Mouse (Mus musculus): ENCODE data around the gene Clasrp.

Clasrp gene

GRCm38 (mm10) chr7:19603849-19604605 lies at the start of gene Clasrp:
Gene Clasrp (minus strand): TSS chr7:19604486.
- peak; percentile 97 to 99 for DNase-seq

GRCm38 (mm10) chr7:19652614-19653013 lies 48.3 kb upstream of the Clasrp start:
- DNase-seq, result no peak

- DNase-seq, result peak in 1 of 2 experiments; percentile 24
These were observed 46.9 kb upstream of the Clasrp start for GRCm38 (mm10) chr7:19651063-19651786.

GRCm38 (mm10) chr7:19641223-19641622 lies 36.9 kb upstream of the Clasrp start:
- DNase-seq, result no peak

- no peak for DNase-seq
These were observed 31.0 kb upstream of the Clasrp start for GRCm38 (mm10) chr7:19635074-19635827.

- DNase-seq, result no peak
These were observed 30.3 kb upstream of the Clasrp start for GRCm38 (mm10) chr7:19634591-19634990.

- DNase-seq, result no peak
These were observed 29.6 kb upstream of the Clasrp start for GRCm38 (mm10) chr7:19633855-19634254.

- DNase-seq, result no peak
These were observed 28.9 kb upstream of the Clasrp start for GRCm38 (mm10) chr7:19633197-19633596.

- DNase-seq, result no peak
These were observed 28.4 kb upstream of the Clasrp start for GRCm38 (mm10) chr7:19632720-19633119.

- no peak for DNase-seq
These were observed 28.0 kb upstream of the Clasrp start for GRCm38 (mm10) chr7:19632275-19632674.

- peak; percentile 89 to 93 for DNase-seq
These were observed 25.1 kb upstream of the Clasrp start, which contains the start of gene Relb for GRCm38 (mm10) chr7:19629361-19629734. Gene Relb (minus strand): TSS chr7:19629438.

GRCm38 (mm10) chr7:19628536-19629360 lies 24.5 kb upstream of the Clasrp start:
- peak; percentile 99 for DNase-seq

- DNase-seq, result no peak
These were observed 23.9 kb upstream of the Clasrp start for GRCm38 (mm10) chr7:19628192-19628535.

GRCm38 (mm10) chr7:19627721-19628120 lies 23.4 kb upstream of the Clasrp start:
- no peak for DNase-seq

- DNase-seq, result no peak
These were observed 19.1 kb upstream of the Clasrp start for GRCm38 (mm10) chr7:19623433-19623832.

GRCm38 (mm10) chr7:19622241-19622640 lies 18.0 kb upstream of the Clasrp start:
- no peak for DNase-seq

GRCm38 (mm10) chr7:19620811-19621210 lies 16.5 kb upstream of the Clasrp start:
- no peak for DNase-seq

- DNase-seq, result peak; percentile 67 to 72
These were observed 14.9 kb upstream of the Clasrp start for GRCm38 (mm10) chr7:19619004-19619801.

- no peak for DNase-seq
These were observed 10.8 kb upstream of the Clasrp start for GRCm38 (mm10) chr7:19615036-19615577.

GRCm38 (mm10) chr7:19610969-19611368 lies 6.7 kb upstream of the Clasrp start:
- no peak for DNase-seq

- DNase-seq, result peak; percentile 40 to 41
These were observed 5.5 kb upstream of the Clasrp start for GRCm38 (mm10) chr7:19609641-19610332.
